Mouse (Mus musculus) cerebellum, adult 2 months (tissue): Measurements from ENCODE around the gene Aip. TPM values are rescaled to one million over a fixed set of nuclear protein-coding genes. Genes with fewer than 3 reads are reported as not detected.
A peak's percentile ranks its signal among the peaks of the same experiment; 100 is the strongest.

Experiments used
- DNase-seq, 2 experiments: peaks; one replicate each; pipeline ENCODE4 v3.0.0; 2021
- H3K27ac ChIP-seq: fragments of 200-500 bp; 2 replicates; pipeline ENCODE4 v1.5.1; 2012; ENCODE audit warnings: low read length, control low read depth, inconsistent platforms; ENCODE audit not compliant: insufficient read depth
- H3K27me3 ChIP-seq: fragments of 200-500 bp; 2 replicates; pipeline ENCODE4 v1.6.1; 2012; ENCODE audit warnings: inconsistent platforms, mild to moderate bottlenecking, low read length, moderate library complexity; ENCODE audit not compliant: control insufficient read depth, insufficient read depth
- H3K4me1 ChIP-seq: fragments of 200-500 bp; 2 replicates; pipeline ENCODE4 v1.6.1; 2011; ENCODE audit warnings: low read length; ENCODE audit not compliant: control insufficient read depth, insufficient read depth
- H3K4me3 ChIP-seq: fragments of 200-500 bp; replicated peaks from 2 replicates; pipeline ENCODE3; 2011; ENCODE audit warnings: mild to moderate bottlenecking, low read depth, low read length, control low read depth; ENCODE audit not compliant: insufficient read depth
- CTCF ChIP-seq: fragments of 200-500 bp; IDR thresholded peaks from 2 replicates; pipeline ENCODE4 v1.5.1; 2011; ENCODE audit warnings: low read depth, mild to moderate bottlenecking, control low read depth, low read length, moderate library complexity, borderline replicate concordance; ENCODE audit not compliant: insufficient read depth
- POLR2A ChIP-seq: fragments of 200-500 bp; IDR thresholded peaks from 2 replicates; pipeline ENCODE4 v1.6.1; 2011; ENCODE audit warnings: low read length, control low read depth, borderline replicate concordance; ENCODE audit not compliant: insufficient read depth
- WGBS: fragments of 180-500 bp; shearing (Covaris S2); methylation state at CpG from one replicate; pipeline ENCODE4 v1.1.7; 2018; 5-methylcytosine and 5-hydroxymethylcytosine counted together
- polyA plus RNA-seq: library from polyadenylated mRNA; depleted of rRNA; stranded (reverse); fragments of >200 nt; gene quantifications from 2 replicates; pipeline ENCODE4 v1.2.3, GENCODE M21; 2012; rRNA removed

Aip gene
- polyA plus RNA-seq, result 207 and 209 TPM in 2 replicates

- TF ChIP-seq CTCF (peak; percentile 63), POLR2A (peak; percentile 34; the same call in 1 of the 2 replicates)
- Histone ChIP-seq H3K27me3 (no peaks in the 10 kb centered on the region), H3K4me3 (peak within 1 kb of the TSS; percentile 97), H3K4me1 (peaks cover 6% of the 10 kb centered on the region; the same call in 1 of the 2 replicates), H3K27ac (peak within 1 kb of the TSS; percentile 93)
- peak; percentile 98 to 99 for DNase-seq
- WGBS, result under 1% methylated on average over 62 of the region's 64 CpGs
Measured at GRCm38 (mm10) chr19:4125741-4126696, at the start of gene Aip. Gene Aip, minus strand, starts transcription at chr19:4125858.

GRCm38 (mm10) chr19:4172925-4173324 lies 47.3 kb upstream of the Aip start:
- H3K4me3 ChIP-seq, result no peak overlapping the region
- no peaks in the 10 kb centered on the region for H3K27me3 ChIP-seq
- 75% methylated on average over 11 of the region's 11 CpGs for WGBS
- H3K27ac ChIP-seq, result no peak overlapping the region
- no peak for DNase-seq
- no peak for TF ChIP-seq CTCF
- no peak for TF ChIP-seq POLR2A
- H3K4me1 ChIP-seq, result peaks cover 5% of the 10 kb centered on the region

- peak; percentile 16 to 17 for DNase-seq
- no peak overlapping the region for H3K27ac ChIP-seq
- peaks cover 5% of the 10 kb centered on the region for H3K4me1 ChIP-seq
- H3K27me3 ChIP-seq, result no peaks in the 10 kb centered on the region
- WGBS, result 47% methylated on average over 13 of the region's 13 CpGs
- no peak for TF ChIP-seq POLR2A
- no peak for TF ChIP-seq CTCF
- no peak overlapping the region for H3K4me3 ChIP-seq
Measured at GRCm38 (mm10) chr19:4171393-4172290, 46.0 kb upstream of the Aip start.

GRCm38 (mm10) chr19:4170723-4171392 lies 45.2 kb upstream of the Aip start:
- no peak for TF ChIP-seq POLR2A
- TF ChIP-seq CTCF, result no peak
- peak in 1 of 2 experiments; percentile 19 for DNase-seq
- no peak overlapping the region for H3K27ac ChIP-seq
- no peak overlapping the region for H3K4me3 ChIP-seq
- whole genome bisulfite sequencing, result 94% methylated on average over 10 of the region's 10 CpGs
- H3K27me3 ChIP-seq, result no peaks in the 10 kb centered on the region
- peaks cover 5% of the 10 kb centered on the region for H3K4me1 ChIP-seq

- H3K27me3 ChIP-seq, result no peaks in the 10 kb centered on the region
- H3K27ac ChIP-seq, result peak overlapping the region; percentile 86
- H3K4me1 ChIP-seq, result peaks cover 5% of the 10 kb centered on the region; the same call in 1 of the 2 replicates
- peak overlapping the region; percentile 73 for H3K4me3 ChIP-seq
- no peak for TF ChIP-seq CTCF
- TF ChIP-seq POLR2A, result no peak
- WGBS, result under 1% methylated on average over 27 of the region's 27 CpGs
- peak in 1 of 2 experiments; percentile 69 for DNase-seq
Measured at GRCm38 (mm10) chr19:4169810-4170209, 44.2 kb upstream of the Aip start.

GRCm38 (mm10) chr19:4169378-4169784 lies 43.7 kb upstream of the Aip start:
- H3K4me1 ChIP-seq, result peaks cover 5% of the 10 kb centered on the region; the same call in 1 of the 2 replicates
- peak; percentile 73 for TF ChIP-seq CTCF
- TF ChIP-seq POLR2A, result peak; percentile 91
- 1% methylated on average over 43 of the region's 43 CpGs for WGBS
- H3K27me3 ChIP-seq, result no peaks in the 10 kb centered on the region
- DNase-seq, result peak; percentile 99 to 100
- peak overlapping the region; percentile 73 for H3K4me3 ChIP-seq
- H3K27ac ChIP-seq, result peak overlapping the region; percentile 86
